Mouse (Mus musculus) CH12.LX (cell line): ENCODE results near the gene Hip1.

Experiments
- CTCF ChIP-seq, 2 experiments: IDR thresholded peaks in 1 of 2; conservative IDR thresholded peaks in 1 of 2; 2 replicates each; pipeline ENCODE4 v1.5.1; 2011 to 2012; ENCODE audit warnings: low read depth in 2 of 2, low read length in 2 of 2, improper control_type of control experiment in 1 of 2, inconsistent platforms in 1 of 2, mild to moderate bottlenecking in 1 of 2, moderate library complexity in 1 of 2
- E2F4 ChIP-seq: IDR thresholded peaks from 2 replicates; pipeline ENCODE4 v1.6.1; 2011; ENCODE audit warnings: low read depth, low read length, improper control_type of control experiment; ENCODE audit not compliant: insufficient replicate concordance
- GABPA ChIP-seq: IDR thresholded peaks from 2 replicates; pipeline ENCODE4 v1.6.1; 2012; ENCODE audit warnings: low read depth, low read length, improper control_type of control experiment, inconsistent platforms; ENCODE audit not compliant: insufficient replicate concordance
- JUND ChIP-seq: conservative IDR thresholded peaks from 2 replicates; pipeline ENCODE4 v1.6.1; 2011; ENCODE audit warnings: low read depth, low read length, improper control_type of control experiment
- KAT2A ChIP-seq: IDR thresholded peaks from 2 replicates; pipeline ENCODE4 v1.6.1; 2012; ENCODE audit warnings: low read length, improper control_type of control experiment, inconsistent platforms; ENCODE audit not compliant: insufficient replicate concordance
- MAX ChIP-seq: IDR thresholded peaks from 2 replicates; pipeline ENCODE4 v1.6.1; 2011; ENCODE audit warnings: low read length, improper control_type of control experiment
- MAZ ChIP-seq: IDR thresholded peaks from 2 replicates; pipeline ENCODE4 v1.6.1; 2012; ENCODE audit warnings: low read depth, mild to moderate bottlenecking, inconsistent platforms, low read length, improper control_type of control experiment, moderate library complexity
- POLR2A ChIP-seq: IDR thresholded peaks from 2 replicates; pipeline ENCODE4 v1.6.1; 2011; ENCODE audit warnings: low read depth, mild to moderate bottlenecking, improper control_type of control experiment, low read length
- RAD21 ChIP-seq: IDR thresholded peaks from 2 replicates; pipeline ENCODE4 v1.6.1; 2011; ENCODE audit warnings: low read depth, mild to moderate bottlenecking, low read length, improper control_type of control experiment, moderate library complexity
- USF1 ChIP-seq: IDR thresholded peaks from 2 replicates; pipeline ENCODE4 v1.6.1; 2014; ENCODE audit warnings: low read depth, mild to moderate bottlenecking, inconsistent platforms, low read length, improper control_type of control experiment
- USF2 ChIP-seq: conservative IDR thresholded peaks from 2 replicates; pipeline ENCODE4 v1.6.1; 2011; ENCODE audit warnings: low read depth, low read length, improper control_type of control experiment

GRCm38 (mm10) chr5:135551591-135551990 is 6.7 kb upstream of the Hip1 start:
- no peak for TF ChIP-seq POLR2A
- TF ChIP-seq USF1 = no peak
- no peak for TF ChIP-seq CTCF (conservative IDR thresholded peaks at IDR 0.05 in 1 of 2, IDR thresholded peaks at IDR 0.05 in 1 of 2; ENCODE audit: low read depth in 2 of 2, low read length in 2 of 2)
- TF ChIP-seq MAZ = no peak
- TF ChIP-seq MAX = no peak
- no peak for TF ChIP-seq JUND
- TF ChIP-seq KAT2A = no peak
- TF ChIP-seq USF2 = no peak
- TF ChIP-seq E2F4 = no peak
- no peak for TF ChIP-seq GABPA
- TF ChIP-seq RAD21 = no peak
